Mouse (Mus musculus): Measurements from ENCODE around the gene Gm3543.
"Not testable (repeated sequence)": the region's sequence is repeated elsewhere in the genome, so short reads cannot be mapped to it uniquely, and the experiment has no call there.

Gm3543 gene

DNA sequence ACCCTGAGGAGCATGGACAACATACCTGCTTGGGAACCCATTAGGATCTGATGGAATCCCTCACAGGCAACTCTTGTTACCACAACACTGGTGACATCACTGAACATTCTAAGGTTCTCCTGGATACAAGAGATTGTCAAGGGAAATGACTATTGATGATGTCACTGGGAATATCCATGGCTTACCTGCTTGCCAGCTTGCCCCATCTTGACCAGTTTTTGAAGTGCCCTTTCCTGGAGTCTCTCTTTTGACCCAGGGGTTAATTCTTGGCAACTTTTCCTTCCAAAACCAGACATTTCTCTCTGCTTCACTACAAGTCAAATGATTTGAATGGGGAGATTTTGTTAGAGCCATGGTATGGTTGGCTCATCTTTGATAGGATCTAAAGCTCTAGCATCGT, at the start of gene Gm3543:
Gm3543 (minus strand) TSS at position 101 of the 400 bp plus-strand sequence.
- not testable (repeated sequence) for DNase-seq (ENCODE audit: low read depth, low spot score)

DNA sequence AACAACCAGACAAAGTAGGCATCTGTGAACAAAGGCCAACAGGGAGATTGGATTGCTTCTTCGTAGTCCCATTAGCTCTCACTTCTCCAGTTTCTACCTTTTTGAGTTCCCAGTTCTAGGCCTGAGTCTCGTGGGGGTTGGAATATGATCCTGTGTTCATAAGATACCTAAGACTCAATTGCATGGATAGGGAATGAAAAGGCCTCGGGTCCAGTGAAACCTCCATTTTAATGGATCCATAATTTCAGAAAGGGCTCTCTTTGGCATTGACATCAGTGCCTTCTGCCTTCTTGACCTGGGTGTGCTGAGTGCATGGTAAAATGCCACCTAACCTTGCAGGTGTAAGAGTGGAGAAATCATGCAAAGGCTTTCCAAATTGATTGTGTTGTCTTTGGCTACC, 14.5 kb downstream of the Gm3543 start:
- DNase-seq (ENCODE audit: low read depth, low spot score), result not testable (repeated sequence)

DNA sequence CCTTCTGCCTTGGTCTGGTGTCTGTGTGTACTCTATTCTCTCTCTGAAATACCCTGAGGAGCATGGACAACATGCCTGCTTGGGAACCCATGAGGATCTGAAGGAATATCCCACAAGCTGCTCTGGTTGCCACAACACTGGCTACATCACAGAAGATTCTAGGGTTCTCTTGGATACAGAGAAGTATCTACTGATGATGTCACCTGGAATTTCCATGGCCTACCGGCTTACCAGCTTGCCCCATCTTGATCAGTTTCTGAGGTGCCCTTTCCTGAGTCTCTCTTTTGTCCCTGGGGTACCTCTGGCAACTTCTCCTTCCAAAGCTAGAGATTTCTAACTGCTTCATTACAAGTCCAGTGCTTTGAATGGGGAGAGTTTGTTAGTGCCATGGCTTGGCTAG, 15.3 kb downstream of the Gm3543 start, which contains the start of gene Gm6401:
Gm6401 (minus strand) TSS at position 101 of the 400 bp plus-strand sequence.
- not testable (repeated sequence) for DNase-seq (ENCODE audit: low read depth, low spot score)

DNA sequence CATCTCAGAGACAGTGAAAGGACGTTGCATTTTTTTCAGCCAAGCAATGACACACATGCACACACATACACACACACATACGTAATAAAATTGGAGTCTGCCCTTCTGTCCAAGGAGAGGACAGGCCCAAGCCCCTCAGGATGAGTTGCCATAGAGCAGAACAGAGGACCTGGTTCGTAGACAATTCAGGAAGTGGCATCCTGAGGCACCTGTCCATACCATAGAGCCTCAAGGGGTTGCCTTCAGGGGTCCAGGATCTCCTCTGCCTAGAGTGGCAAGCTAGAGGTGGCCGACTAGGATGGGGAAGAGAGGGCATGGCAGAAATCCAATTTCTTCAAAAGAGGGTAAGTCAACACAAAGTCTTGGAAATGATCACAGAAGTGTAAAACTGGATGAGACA, 19.0 kb downstream of the Gm3543 start:
- not testable (repeated sequence) for DNase-seq (ENCODE audit: low read depth, low spot score)

DNA sequence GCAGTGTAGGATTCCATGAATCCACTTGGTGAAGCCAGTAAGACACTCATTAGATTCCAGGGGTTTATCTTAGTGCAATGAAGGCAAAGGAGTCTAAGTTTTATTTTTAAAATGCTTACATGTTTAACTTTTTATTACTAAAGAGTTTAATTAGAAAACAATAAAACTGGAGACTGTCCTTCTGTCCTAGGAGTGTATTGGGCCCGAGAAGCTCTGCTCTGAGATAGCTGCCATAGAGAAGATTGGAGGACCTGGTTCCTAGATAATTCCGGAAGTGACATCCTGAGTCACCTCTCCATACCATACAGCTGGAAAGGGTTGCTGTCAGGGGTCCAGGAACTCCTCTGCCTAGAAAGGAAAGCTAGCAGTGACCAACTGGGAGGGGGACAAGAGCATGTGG, 39.4 kb downstream of the Gm3543 start, which contains the start of gene 1700024B05Rik:
1700024B05Rik (plus strand) TSS at position 301 of the 400 bp plus-strand sequence.
- not testable (repeated sequence) for DNase-seq (ENCODE audit: low read depth, low spot score)

All from brain, adult 2 months (tissue).